Mouse (Mus musculus): ENCODE data around the gene Bcl2l11. TPM values are rescaled to one million over a fixed set of nuclear protein-coding genes. Genes with fewer than 3 reads are reported as not detected.
A peak's percentile ranks its signal among the peaks of the same experiment; 100 is the strongest.

Gene Bcl2l11
- polyA plus RNA-seq (2012; rRNA removed): 13.8 and 17.0 TPM in 2 replicates

DNA sequence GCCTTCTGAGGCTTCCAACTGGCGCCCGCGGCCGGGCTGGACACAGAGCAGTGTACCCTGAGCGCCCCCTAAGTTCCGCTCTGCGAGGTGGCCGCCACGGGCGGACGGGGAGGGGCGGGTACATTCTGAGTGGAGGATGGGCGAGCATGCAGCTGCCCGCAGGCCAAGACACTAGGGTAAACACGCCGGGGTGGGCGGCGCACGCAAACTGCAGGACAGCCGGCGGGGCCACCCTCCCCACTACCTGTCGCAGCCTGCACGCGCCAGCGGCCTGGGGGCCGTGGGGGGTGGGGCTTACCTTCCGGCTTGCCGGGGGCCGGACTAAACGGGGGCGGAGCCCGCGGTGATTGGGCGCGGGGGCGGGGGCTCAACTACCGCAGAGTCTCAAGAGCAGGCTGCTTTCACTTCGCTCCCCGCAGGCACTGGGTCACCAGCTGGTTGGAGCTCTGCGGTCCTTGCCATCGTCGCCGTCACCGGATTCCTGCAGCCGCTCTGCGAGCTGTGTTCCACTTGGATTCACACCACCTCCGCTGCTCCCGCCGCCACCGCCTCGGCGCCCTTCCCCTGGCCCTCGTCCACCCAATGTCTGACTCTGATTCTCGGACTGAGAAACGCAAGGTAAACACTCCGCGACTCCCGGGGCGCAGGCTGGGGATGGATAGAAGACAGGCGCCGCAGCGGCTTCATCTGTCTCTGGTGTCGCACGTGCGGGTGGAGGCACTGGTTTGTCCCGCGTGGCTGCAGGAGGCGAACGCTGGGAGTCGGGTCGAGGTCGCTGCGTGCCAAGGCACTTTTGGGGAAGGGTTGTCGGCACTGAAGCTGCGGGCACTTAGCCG, at the start of gene Bcl2l11:
Bcl2l11 (plus strand) TSS at position 404 of the 836 bp plus-strand sequence.
- peak; percentile 98 for DNase-seq (ENCODE audit: low read depth)
- TF ChIP-seq CTCF (IDR thresholded peaks at IDR 0.05; ENCODE audit: borderline replicate concordance, extremely low read depth, insufficient read depth, insufficient read length) (peak; percentile 55; the same call in 1 of the 2 replicates), POLR2A (IDR thresholded peaks at IDR 0.05; ENCODE audit: borderline replicate concordance, extremely low read depth, insufficient read depth, insufficient read length, poor library complexity, severe bottlenecking) (peak; percentile 50; the same call in 1 of the 2 replicates)

DNA sequence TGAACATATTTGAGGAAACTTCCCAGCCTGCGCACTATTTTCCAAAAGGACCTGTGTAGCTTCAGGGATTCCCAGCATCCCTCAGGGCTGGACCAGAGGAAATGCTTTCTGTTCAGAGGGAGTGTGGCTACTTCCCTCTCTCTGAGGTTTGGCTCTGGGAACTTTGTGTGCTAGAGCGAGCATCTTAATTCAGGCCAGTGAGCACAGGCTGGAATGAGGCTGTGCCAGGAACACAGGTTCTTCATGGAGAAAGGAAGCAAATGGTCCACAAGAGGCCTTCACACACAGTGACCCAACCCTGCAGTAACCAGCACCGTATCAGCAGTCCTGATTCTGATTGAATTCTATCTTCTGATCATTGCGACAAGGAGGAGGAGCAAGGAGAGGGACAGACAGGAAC, 48.9 kb upstream of the Bcl2l11 start:
- no peak for TF ChIP-seq POLR2A (IDR thresholded peaks at IDR 0.05; ENCODE audit: borderline replicate concordance, extremely low read depth, insufficient read depth, insufficient read length, poor library complexity, severe bottlenecking)
- no peak for TF ChIP-seq CTCF (IDR thresholded peaks at IDR 0.05; ENCODE audit: borderline replicate concordance, extremely low read depth, insufficient read depth, insufficient read length)
- no peak for DNase-seq (ENCODE audit: low read depth)

DNA sequence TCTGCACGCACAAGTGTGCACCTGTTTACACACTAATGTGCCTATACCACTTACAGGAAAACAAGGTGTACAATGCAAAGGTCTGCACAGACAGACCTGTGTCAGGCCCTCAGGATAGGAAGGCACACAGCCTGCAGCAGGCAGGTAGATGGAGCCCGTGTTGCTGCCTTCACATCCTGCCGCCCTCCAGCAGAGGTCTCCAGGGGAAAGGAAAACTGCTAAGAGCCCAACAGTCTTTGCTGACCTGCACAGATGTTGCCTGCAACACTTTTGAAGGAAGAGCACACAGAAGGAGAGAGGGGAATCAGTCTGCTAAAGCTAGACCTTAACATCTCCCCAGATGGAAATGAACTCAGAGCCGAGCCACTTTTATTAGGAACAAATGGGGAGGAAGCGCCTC, 47.0 kb upstream of the Bcl2l11 start:
- DNase-seq (ENCODE audit: low read depth): peak; percentile 71
- TF ChIP-seq CTCF (IDR thresholded peaks at IDR 0.05; ENCODE audit: borderline replicate concordance, extremely low read depth, insufficient read depth, insufficient read length): peak; percentile 56
- no peak for TF ChIP-seq POLR2A (IDR thresholded peaks at IDR 0.05; ENCODE audit: borderline replicate concordance, extremely low read depth, insufficient read depth, insufficient read length, poor library complexity, severe bottlenecking)

DNA sequence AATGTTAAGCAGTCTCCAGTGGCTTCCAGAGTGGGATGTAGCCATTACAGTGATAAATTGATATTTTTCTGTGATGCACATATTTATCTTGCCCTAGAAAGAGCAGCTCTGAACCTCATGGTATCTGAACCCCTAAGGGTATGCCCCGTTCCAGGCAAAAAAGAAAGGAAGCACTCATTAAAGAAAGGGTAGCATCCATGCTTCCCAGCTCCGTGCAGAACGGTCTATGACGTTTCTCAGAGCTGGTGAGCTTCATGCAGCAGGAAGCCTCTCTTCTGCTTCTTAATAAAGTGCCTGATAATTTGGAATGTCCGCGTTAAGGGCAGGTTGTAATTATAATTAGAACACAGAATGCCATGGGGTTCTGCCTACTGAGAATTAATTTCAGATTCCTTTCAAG, 46.5 kb upstream of the Bcl2l11 start:
- DNase-seq (ENCODE audit: low read depth): peak; percentile 43
- TF ChIP-seq CTCF (IDR thresholded peaks at IDR 0.05; ENCODE audit: borderline replicate concordance, extremely low read depth, insufficient read depth, insufficient read length) (no peak), POLR2A (IDR thresholded peaks at IDR 0.05; ENCODE audit: borderline replicate concordance, extremely low read depth, insufficient read depth, insufficient read length, poor library complexity, severe bottlenecking) (no peak)

DNA sequence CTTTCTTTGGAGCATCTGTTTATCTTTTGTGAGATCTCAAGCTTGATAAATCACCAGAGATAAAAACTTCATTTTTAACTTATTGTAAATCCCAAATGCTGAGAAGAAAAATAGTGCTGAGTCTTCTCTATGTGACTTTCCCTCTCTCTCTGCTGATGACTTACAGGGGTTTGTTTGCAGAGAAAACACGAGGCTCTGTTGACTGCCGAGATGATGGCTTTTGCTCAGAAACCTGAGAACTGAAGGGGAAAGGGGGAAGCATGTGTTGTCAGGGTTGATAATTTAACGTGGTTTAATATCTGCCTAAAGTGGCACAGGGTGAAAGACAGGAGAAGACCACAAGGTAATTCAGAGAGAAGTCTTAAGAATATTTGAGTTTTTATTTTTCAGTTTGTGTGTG, 42.0 kb upstream of the Bcl2l11 start:
- TF ChIP-seq CTCF (IDR thresholded peaks at IDR 0.05; ENCODE audit: borderline replicate concordance, extremely low read depth, insufficient read depth, insufficient read length) (no peak), POLR2A (IDR thresholded peaks at IDR 0.05; ENCODE audit: borderline replicate concordance, extremely low read depth, insufficient read depth, insufficient read length, poor library complexity, severe bottlenecking) (no peak)
- DNase-seq (ENCODE audit: low read depth): no peak

DNA sequence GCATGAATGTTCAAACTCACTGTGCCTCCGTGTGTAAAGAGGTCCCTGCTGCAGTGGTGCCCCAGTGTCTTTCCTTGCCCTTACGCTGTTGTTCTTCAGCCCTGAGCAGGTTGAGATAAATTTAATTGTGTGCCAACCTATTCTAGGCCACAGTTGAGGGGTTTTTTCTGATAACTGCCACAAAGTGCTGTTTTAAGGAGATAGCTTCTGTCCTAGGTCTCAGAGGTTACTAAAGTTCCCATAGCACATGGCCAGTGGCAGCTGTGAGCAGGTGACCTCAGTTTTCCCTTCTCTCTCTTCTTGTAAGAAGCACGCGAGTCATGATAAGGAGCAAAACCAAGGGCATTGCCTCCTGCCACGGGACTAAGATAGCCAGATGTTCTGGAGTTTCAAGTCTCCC, 41.2 kb upstream of the Bcl2l11 start:
- TF ChIP-seq CTCF (IDR thresholded peaks at IDR 0.05; ENCODE audit: borderline replicate concordance, extremely low read depth, insufficient read depth, insufficient read length) (no peak), POLR2A (IDR thresholded peaks at IDR 0.05; ENCODE audit: borderline replicate concordance, extremely low read depth, insufficient read depth, insufficient read length, poor library complexity, severe bottlenecking) (no peak)
- no peak for DNase-seq (ENCODE audit: low read depth)

DNA sequence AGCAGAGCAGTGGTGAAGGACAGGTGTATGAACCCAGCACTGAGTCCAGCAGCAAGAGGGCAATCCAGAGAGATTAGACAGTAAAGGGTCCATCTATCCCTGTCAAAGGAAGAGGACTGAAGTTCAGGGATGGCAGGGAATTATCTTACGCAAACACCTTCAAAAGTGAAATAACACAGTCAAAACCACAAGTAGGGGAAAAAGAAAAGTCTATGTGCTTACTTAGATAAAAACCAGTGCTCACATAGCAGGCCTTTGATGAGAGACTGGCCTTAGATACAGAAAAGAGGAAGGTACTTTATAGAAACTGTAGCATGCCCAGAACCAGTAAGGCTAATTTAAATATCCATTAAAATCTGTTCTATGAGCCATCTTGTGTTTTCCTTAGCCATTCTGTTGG, 40.4 kb upstream of the Bcl2l11 start:
- no peak for TF ChIP-seq POLR2A (IDR thresholded peaks at IDR 0.05; ENCODE audit: borderline replicate concordance, extremely low read depth, insufficient read depth, insufficient read length, poor library complexity, severe bottlenecking)
- no peak for TF ChIP-seq CTCF (IDR thresholded peaks at IDR 0.05; ENCODE audit: borderline replicate concordance, extremely low read depth, insufficient read depth, insufficient read length)
- DNase-seq (ENCODE audit: low read depth): no peak

DNA sequence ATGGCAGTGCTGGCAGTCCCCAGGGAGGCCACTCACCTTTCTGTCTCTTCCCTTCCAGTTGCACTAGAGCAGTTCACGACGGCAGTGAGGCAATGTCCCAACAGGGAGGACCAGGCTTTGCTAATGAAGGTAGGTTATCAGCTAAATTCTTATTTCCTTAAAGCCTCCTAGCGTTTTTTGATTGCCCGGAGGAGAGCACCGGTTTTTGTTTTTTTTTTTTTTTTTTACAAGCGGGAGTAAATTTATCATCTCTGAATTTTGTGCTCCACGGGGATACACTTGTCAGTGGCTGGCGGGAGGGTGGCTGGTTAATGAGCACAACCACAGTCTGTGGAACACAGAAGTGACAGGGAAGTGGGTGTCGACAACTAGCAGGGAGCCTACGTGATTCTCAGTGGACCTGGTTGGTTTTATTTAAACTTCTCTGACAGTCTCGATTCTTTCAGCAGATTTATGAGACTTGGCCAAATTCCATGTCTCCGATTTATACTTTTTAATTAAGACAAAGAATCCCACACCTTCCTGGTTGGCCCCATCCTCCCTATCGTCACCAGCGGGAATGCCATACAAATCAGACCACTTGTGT, 39.4 kb upstream of the Bcl2l11 start:
- DNase-seq (ENCODE audit: low read depth): no peak
- TF ChIP-seq POLR2A (IDR thresholded peaks at IDR 0.05; ENCODE audit: borderline replicate concordance, extremely low read depth, insufficient read depth, insufficient read length, poor library complexity, severe bottlenecking) (no peak), CTCF (IDR thresholded peaks at IDR 0.05; ENCODE audit: borderline replicate concordance, extremely low read depth, insufficient read depth, insufficient read length) (no peak)

DNA sequence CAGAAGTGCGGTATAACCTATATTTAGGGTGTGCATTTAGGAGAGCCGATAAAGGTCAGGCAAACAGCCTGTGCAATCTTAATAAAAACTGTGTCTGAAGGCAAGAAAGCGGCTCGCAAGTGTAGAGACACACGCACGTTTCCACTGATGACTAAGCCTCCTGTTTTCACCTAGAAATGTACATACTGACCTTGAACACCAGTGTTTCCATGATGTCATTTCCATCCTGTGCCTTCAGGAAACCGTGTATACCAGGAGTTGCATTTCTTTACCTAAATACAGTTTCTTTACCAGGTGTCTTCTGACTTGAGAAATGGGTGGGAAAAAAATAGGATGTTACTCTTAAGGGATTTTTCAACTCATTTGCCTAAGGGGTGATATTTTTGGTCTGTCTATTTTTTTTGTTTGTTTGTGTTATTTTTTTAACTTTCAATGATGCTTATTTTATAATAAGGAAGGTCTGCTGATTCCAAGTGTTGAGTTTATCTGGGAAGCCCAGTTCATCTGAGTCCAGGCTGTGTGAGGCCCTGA, 38.8 kb upstream of the Bcl2l11 start:
- no peak for TF ChIP-seq CTCF (IDR thresholded peaks at IDR 0.05; ENCODE audit: borderline replicate concordance, extremely low read depth, insufficient read depth, insufficient read length)
- no peak for TF ChIP-seq POLR2A (IDR thresholded peaks at IDR 0.05; ENCODE audit: borderline replicate concordance, extremely low read depth, insufficient read depth, insufficient read length, poor library complexity, severe bottlenecking)
- DNase-seq (ENCODE audit: low read depth): no peak

DNA sequence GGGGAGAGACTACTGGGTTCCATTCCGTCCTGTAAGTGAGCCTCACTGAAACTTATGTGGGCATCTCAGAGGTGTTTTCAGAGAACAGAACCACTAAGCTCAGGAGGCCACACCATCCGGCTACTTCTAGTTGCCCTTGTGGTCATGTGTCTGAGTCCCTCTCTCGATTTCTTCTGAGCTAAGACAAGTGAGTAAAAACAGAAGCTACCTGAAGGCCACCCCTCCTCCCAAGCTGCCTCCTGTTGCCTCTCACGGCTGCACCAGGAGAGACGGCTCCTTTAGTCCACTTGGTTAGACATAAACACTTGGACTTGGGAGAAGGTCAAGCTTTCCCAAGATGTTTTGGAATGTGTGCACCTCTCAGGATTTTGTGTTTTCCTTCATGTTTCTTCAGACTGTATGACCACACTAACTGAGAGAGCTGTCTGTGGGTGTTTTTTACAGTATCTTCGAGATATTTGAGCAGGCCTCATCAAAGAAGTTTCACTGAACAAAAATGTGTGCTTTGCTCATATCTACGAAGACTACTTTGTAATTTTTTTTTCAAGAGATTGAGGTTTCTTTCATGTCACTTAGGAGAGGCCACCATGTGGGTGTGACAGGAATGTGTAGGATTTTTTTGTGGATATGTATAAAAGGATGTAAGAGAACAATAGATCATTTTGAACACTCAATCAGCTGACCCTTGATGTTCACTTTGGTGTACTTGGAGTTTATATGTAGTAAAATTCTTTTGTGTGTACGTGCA, 37.9 kb upstream of the Bcl2l11 start:
- TF ChIP-seq POLR2A (IDR thresholded peaks at IDR 0.05; ENCODE audit: borderline replicate concordance, extremely low read depth, insufficient read depth, insufficient read length, poor library complexity, severe bottlenecking) (no peak), CTCF (IDR thresholded peaks at IDR 0.05; ENCODE audit: borderline replicate concordance, extremely low read depth, insufficient read depth, insufficient read length) (no peak)
- DNase-seq (ENCODE audit: low read depth): no peak

All from brain, embryonic 14.5 days (tissue).